Mouse (Mus musculus) kidney, postnatal 10 days (tissue): ENCODE measurements around the gene Cd44.

Experiments used
- DNase-seq: peaks from one replicate; pipeline ENCODE4 v3.0.0; 2021; ENCODE audit warnings: mixed read lengths

The Cd44 gene

GRCm38 (mm10) chr2:102900875-102901827 lies at the start of gene Cd44:
Gene Cd44 (minus strand): TSS chr2:102901665.
- DNase-seq: peak; percentile 54

- DNase-seq: no peak
Observed at GRCm38 (mm10) chr2:102948481-102948857, 47.0 kb upstream of the Cd44 start.

GRCm38 (mm10) chr2:102947846-102948480 lies 46.5 kb upstream of the Cd44 start:
- no peak for DNase-seq

- no peak for DNase-seq
Observed at GRCm38 (mm10) chr2:102945111-102945510, 43.6 kb upstream of the Cd44 start.

GRCm38 (mm10) chr2:102944415-102945012 lies 43.0 kb upstream of the Cd44 start:
- no peak for DNase-seq

- DNase-seq: no peak
Observed at GRCm38 (mm10) chr2:102943983-102944382, 42.5 kb upstream of the Cd44 start.

- no peak for DNase-seq
Observed at GRCm38 (mm10) chr2:102942782-102943080, 41.3 kb upstream of the Cd44 start.

- no peak for DNase-seq
Observed at GRCm38 (mm10) chr2:102941937-102942781, 40.7 kb upstream of the Cd44 start.

- DNase-seq: no peak
Observed at GRCm38 (mm10) chr2:102940813-102941361, 39.4 kb upstream of the Cd44 start.

GRCm38 (mm10) chr2:102940158-102940557 lies 38.7 kb upstream of the Cd44 start:
- DNase-seq: no peak

- DNase-seq: peak; percentile 38
Observed at GRCm38 (mm10) chr2:102936886-102937285, 35.4 kb upstream of the Cd44 start.

GRCm38 (mm10) chr2:102934834-102935233 lies 33.4 kb upstream of the Cd44 start:
- DNase-seq: no peak

GRCm38 (mm10) chr2:102933787-102934186 lies 32.3 kb upstream of the Cd44 start:
- DNase-seq: no peak

- no peak for DNase-seq
Observed at GRCm38 (mm10) chr2:102933142-102933541, 31.7 kb upstream of the Cd44 start.

- DNase-seq: no peak
Observed at GRCm38 (mm10) chr2:102932667-102933066, 31.2 kb upstream of the Cd44 start.

GRCm38 (mm10) chr2:102928211-102928610 lies 26.7 kb upstream of the Cd44 start:
- DNase-seq: no peak

GRCm38 (mm10) chr2:102924480-102924879 lies 23.0 kb upstream of the Cd44 start:
- no peak for DNase-seq

- no peak for DNase-seq
Observed at GRCm38 (mm10) chr2:102923682-102924081, 22.2 kb upstream of the Cd44 start.

GRCm38 (mm10) chr2:102922066-102922465 lies 20.6 kb upstream of the Cd44 start:
- DNase-seq: no peak

- DNase-seq: no peak
Observed at GRCm38 (mm10) chr2:102918301-102918700, 16.8 kb upstream of the Cd44 start.

GRCm38 (mm10) chr2:102916596-102916995 lies 15.1 kb upstream of the Cd44 start:
- no peak for DNase-seq

- no peak for DNase-seq
Observed at GRCm38 (mm10) chr2:102914675-102915074, 13.2 kb upstream of the Cd44 start.
